Mouse (Mus musculus): ENCODE results near the gene S100a4.

DNA sequence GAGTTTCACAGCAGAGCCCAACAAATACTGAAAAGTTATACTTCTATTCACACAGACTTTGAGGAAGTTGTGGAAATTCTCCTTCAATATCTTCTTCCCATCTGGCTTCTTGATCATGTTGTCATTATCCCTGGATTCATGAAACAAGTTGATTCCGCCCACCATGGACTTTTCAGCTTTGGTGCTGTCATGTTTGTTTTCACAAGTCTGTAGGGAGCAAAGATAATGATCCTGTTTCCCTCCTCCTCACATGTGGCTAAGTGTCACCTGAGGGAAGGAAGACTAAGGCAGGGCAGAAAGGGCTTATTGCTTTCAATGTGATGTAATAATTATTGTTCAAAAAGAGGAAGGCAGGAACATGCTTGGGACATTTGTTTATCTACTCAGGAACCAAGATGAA is 43.7 kb downstream of the S100a4 start:
- TF ChIP-seq CTCF (IDR thresholded peaks at IDR 0.05; ENCODE audit: extremely low read depth, insufficient read length, insufficient replicate concordance, low read depth, low read length) (no peak), POLR2A (IDR thresholded peaks at IDR 0.05; ENCODE audit: low read depth, low read length) (no peak)

Data from small intestine, adult 2 months (tissue).